Mouse (Mus musculus) midbrain, embryonic 14.5 days (tissue): ENCODE results near the gene Cwc22. TPM values are rescaled to one million over a fixed set of nuclear protein-coding genes. Genes with fewer than 3 reads are reported as not detected.

Source experiments
- ATAC-seq: fragments of 200-750 bp; cut with Nextera tagmentation; 2 replicates; pipeline ENCODE4 v1.8.0; 2017; ENCODE audit warnings: moderate number of reproducible peaks, moderate library complexity; ENCODE audit not compliant: low FRiP score, low TSS enrichment
- DNase-seq: peaks from one replicate; pipeline ENCODE4 v3.0.0-alpha.2; 2015
- H3K27ac ChIP-seq: fragments of 300-500 bp; sonication (generic); replicated peaks from 2 replicates; pipeline ENCODE4 v1.5.1; 2014; ENCODE audit warnings: mild to moderate bottlenecking, low read depth, low read length, moderate library complexity
- H3K27me3 ChIP-seq: fragments of 300-500 bp; sonication (generic); 2 replicates; pipeline ENCODE4 v1.6.1; 2014; ENCODE audit warnings: low read length, control low read depth, mixed read lengths; ENCODE audit not compliant: control insufficient read depth, insufficient read depth
- H3K36me3 ChIP-seq: fragments of 300-500 bp; sonication (generic); 2 replicates; pipeline ENCODE4 v1.6.1; 2014; ENCODE audit warnings: low read length, control low read depth; ENCODE audit not compliant: control insufficient read depth, insufficient read depth
- H3K4me1 ChIP-seq: fragments of 300-500 bp; sonication (generic); 2 replicates; pipeline ENCODE4 v1.6.1; 2014; ENCODE audit warnings: mild to moderate bottlenecking, antibody characterized with exemption, low read length, control low read depth; ENCODE audit not compliant: control insufficient read depth, insufficient read depth
- H3K4me2 ChIP-seq: fragments of 300-500 bp; sonication (generic); 2 replicates; pipeline ENCODE4 v1.6.1; 2014; ENCODE audit warnings: mild to moderate bottlenecking, low read length, moderate library complexity
- H3K4me3 ChIP-seq: fragments of 300-500 bp; sonication (generic); replicated peaks from 2 replicates; pipeline ENCODE4 v1.5.1; 2014; ENCODE audit warnings: low read depth, low read length
- H3K9ac ChIP-seq: fragments of 300-500 bp; sonication (generic); replicated peaks from 2 replicates; pipeline ENCODE4 v1.6.1; 2014; ENCODE audit warnings: mild to moderate bottlenecking, low read length, moderate library complexity
- H3K9me3 ChIP-seq: fragments of 300-500 bp; sonication (generic); 2 replicates; pipeline ENCODE4 v1.6.1; 2016; ENCODE audit warnings: low read length, control low read depth, mixed read lengths; ENCODE audit not compliant: control insufficient read depth
- WGBS: fragments of 180-500 bp; shearing (Covaris S2); extraction: QIAGEN DNeasy Blood & Tissue Kit; methylation state at CpG from one replicate; pipeline ENCODE4 v1.1.7; 2014; 5-methylcytosine and 5-hydroxymethylcytosine counted together
- polyA plus RNA-seq: library from polyadenylated mRNA; unstranded; fragments of >200 nt; fragmentation: Nextera tagmentation; extraction: Ambion mirVana; gene quantifications from 2 replicates; pipeline ENCODE4 v1.2.1, GENCODE M21; 2014

Cwc22 gene
- polyA plus RNA-seq, 1 experiment from 2014 or later = 26.6 TPM

DNA sequence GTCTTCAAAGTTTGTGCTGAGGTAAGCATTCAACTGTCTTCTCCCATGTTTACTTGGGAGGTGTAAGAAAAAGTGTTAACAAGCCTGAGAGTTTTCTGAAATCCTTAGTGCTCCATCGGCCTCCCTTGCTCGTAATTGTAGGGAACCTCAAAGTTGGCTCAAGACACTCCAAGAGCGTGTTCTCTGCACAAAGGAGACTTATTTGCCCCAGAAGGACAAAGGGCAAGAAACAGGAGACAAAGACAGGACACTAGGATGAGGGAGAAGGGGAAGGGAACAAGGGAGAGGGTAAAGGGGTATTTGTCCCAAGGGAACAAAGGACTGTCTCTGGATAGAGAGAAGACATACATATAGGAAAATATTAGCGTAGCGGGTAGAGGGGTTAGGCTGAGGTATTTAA lies 1.9 kb downstream of the Cwc22 start:
- Histone ChIP-seq H3K4me3 (no peak overlapping the region), H3K36me3 (no peaks in the 10 kb centered on the region), H3K27ac (no peak overlapping the region), H3K9ac (no peak overlapping the region), H3K4me1 (peaks cover 5% of the 10 kb centered on the region; the same call in 1 of the 2 replicates), H3K27me3 (no peaks in the 10 kb centered on the region), H3K4me2 (no peak overlapping the region), H3K9me3 (no peaks in the 10 kb centered on the region)
- no peak for DNase-seq
- 94% methylated on average over 5 of the region's 5 CpGs for WGBS
- no peak for ATAC-seq

DNA sequence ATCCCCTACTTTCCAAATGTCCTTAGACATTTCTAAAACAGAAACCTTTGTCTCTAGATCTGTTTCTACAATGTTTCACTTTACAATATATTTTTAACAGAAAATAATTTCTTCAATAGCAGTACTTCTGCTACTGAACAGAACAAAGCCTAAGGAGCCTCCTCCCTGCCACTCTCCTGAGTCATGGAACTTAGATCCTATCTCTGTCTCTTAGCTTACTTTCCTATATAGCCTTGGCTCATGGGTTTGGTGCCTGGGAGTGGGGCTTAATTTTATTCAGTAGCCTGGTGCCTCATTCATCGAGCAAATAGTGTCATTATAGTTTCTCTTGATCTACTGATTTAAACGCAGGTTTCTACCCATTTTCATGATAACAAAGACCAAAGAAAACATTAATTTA lies 4.2 kb downstream of the Cwc22 start:
- Histone ChIP-seq H3K9me3 (no peaks in the 10 kb centered on the region), H3K4me3 (no peak overlapping the region), H3K27me3 (no peaks in the 10 kb centered on the region), H3K36me3 (no peaks in the 10 kb centered on the region), H3K4me2 (no peak overlapping the region), H3K27ac (no peak overlapping the region), H3K9ac (no peak overlapping the region), H3K4me1 (peaks cover 5% of the 10 kb centered on the region; the same call in 1 of the 2 replicates)
- ATAC-seq (no peak), DNase-seq (no peak)
- 89% methylated on average over 2 of the region's 2 CpGs for WGBS

DNA sequence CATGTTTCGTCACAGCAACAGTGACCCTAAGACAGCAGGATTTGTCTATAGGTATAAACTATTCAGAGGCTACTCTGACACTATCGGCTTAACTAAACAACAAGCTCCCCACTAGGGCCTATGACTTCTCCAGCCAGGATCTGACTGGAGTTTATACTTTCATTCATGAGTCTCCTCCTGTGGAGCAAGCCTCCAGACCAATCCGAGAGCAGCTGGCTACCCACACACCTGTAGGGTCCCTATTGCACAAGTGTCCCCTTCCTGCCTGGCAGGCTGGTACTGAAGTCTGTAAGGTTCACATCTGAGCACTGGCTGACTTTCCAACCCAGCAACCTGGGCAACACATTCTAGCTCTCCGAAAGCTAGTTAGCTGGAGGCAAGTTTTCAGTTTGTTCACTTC lies 7.9 kb downstream of the Cwc22 start:
- no peak overlapping the region for H3K4me3 ChIP-seq
- WGBS = 94% methylated on average over 4 of the region's 4 CpGs
- ATAC-seq (no peak), DNase-seq (no peak)
- no peak overlapping the region for H3K4me2 ChIP-seq
- no peak overlapping the region for H3K27ac ChIP-seq
- H3K27me3 ChIP-seq = no peaks in the 10 kb centered on the region
- no peaks in the 10 kb centered on the region for H3K4me1 ChIP-seq
- H3K36me3 ChIP-seq = peaks cover 28% of the 10 kb centered on the region
- H3K9ac ChIP-seq = no peak overlapping the region
- no peaks in the 10 kb centered on the region for H3K9me3 ChIP-seq

DNA sequence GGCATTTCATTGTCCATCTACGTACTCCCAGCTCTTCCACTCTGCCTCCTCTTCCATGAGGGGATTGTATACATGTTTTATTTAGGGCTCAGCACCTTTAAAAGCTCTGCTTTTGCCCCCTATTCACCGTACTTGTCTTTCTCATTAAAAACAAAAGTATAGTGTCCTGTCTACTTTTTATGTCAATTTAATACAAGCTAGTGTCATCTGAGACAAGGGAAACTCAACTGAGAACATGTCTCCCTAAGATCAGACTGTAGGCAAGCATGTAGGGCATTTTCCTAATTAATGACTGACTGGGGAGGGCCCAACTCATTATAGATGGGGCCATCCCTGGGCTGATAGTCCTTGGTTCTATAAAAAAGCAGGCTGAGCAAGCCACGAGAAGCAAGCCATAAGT lies 8.4 kb downstream of the Cwc22 start:
- Histone ChIP-seq H3K4me3 (no peak overlapping the region), H3K36me3 (peaks cover 31% of the 10 kb centered on the region), H3K27me3 (no peaks in the 10 kb centered on the region), H3K9ac (no peak overlapping the region), H3K4me2 (no peak overlapping the region), H3K9me3 (no peaks in the 10 kb centered on the region), H3K4me1 (no peaks in the 10 kb centered on the region), H3K27ac (no peak overlapping the region)
- ATAC-seq (no peak), DNase-seq (no peak)
- WGBS = 88% methylated on average over 3 of the region's 3 CpGs

DNA sequence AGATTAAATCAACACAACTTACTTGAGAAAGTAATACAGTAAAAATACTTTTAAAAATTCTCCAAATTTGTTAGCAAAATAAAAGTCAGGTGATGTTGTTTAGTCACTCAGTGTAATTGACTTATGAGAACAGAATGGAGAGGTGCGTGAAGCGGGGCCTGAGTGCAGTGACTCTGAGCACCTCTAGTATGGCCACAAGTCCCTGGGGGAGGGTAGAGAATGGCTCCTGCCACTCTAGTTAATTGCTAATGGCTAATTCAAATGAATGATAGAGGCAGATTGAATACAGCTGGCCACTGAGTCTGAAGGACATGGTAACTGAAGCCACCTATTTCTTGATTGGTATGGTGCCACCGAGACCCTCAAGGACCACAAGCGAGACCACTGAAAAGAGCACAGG lies 12.0 kb downstream of the Cwc22 start:
- no peaks in the 10 kb centered on the region for H3K9me3 ChIP-seq
- peaks cover 59% of the 10 kb centered on the region for H3K36me3 ChIP-seq
- DNase-seq (no peak), ATAC-seq (no peak)
- H3K27ac ChIP-seq = no peak overlapping the region
- no peaks in the 10 kb centered on the region for H3K4me1 ChIP-seq
- no peak overlapping the region for H3K4me3 ChIP-seq
- H3K27me3 ChIP-seq = no peaks in the 10 kb centered on the region
- no peak overlapping the region for H3K9ac ChIP-seq
- 88% methylated on average over 4 of the region's 4 CpGs for WGBS
- no peak overlapping the region for H3K4me2 ChIP-seq

DNA sequence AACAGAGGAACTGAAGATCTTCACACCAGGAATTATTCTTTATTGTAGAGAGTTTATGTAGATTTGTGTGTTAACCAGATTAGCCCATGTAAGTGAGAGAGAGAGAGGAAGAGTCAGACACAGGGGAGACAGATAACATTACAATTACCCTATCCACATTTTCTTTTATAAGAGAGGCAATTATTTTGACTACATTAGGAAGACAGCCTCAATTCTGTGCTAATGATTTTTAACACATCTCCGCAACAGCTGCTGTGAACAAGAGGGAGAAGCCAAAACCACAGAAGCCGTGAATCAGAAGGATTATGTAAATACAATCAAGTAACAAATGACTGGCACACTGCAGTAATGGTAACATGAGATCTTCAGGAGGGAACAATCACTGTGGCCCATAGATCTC lies 12.5 kb downstream of the Cwc22 start:
- Histone ChIP-seq H3K4me3 (no peak overlapping the region), H3K27ac (no peak overlapping the region), H3K4me1 (no peaks in the 10 kb centered on the region), H3K9me3 (no peaks in the 10 kb centered on the region), H3K27me3 (no peaks in the 10 kb centered on the region), H3K9ac (no peak overlapping the region), H3K36me3 (peaks cover 64% of the 10 kb centered on the region), H3K4me2 (no peak overlapping the region)
- DNase-seq (no peak), ATAC-seq (no peak)
- 45% methylated on average over 2 of the region's 2 CpGs for whole genome bisulfite sequencing

DNA sequence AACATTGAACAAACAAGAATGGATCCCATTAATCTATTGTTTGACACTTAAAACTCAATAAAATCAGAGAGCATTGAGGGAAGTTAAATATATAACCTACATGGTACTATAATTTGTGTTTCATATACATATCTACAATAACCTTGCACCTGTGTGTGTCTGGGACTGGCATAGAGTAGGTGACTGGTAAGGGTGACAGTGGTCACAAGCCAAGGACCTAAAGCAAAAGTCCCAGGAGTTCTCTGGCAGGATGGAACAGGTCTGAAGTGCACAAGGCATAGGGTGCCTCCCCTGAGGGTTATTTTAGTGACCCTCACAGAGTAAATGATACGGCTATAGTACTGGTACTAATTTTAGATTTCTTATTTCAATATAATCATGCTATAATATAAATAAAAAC lies 14.2 kb downstream of the Cwc22 start:
- Histone ChIP-seq H3K4me2 (no peak overlapping the region), H3K27me3 (no peaks in the 10 kb centered on the region), H3K9me3 (no peaks in the 10 kb centered on the region), H3K9ac (no peak overlapping the region), H3K4me1 (no peaks in the 10 kb centered on the region), H3K4me3 (no peak overlapping the region), H3K27ac (no peak overlapping the region), H3K36me3 (peaks cover 80% of the 10 kb centered on the region)
- DNase-seq = no peak
- WGBS = 91% methylated on average over 1 of the region's 1 CpGs
- ATAC-seq = no peak

DNA sequence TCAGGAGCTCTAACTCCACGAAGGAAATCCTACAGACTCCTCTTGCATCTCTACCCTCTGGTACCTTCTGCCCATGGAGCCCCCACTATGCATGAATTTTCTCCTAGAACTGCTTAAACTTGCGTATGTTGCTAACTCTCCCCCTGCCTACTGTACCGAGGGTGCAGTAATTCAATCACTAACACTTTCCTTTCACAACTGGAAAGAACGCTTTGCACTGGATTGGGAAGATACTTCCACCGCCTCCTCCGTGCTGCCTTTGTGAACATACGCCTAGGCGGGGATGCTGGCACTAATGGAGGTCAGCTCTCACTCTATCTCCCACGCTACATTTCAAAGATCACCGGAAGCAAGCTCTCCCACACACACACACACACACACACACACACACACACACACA lies 17.8 kb downstream of the Cwc22 start:
- no peak for ATAC-seq
- WGBS = 96% methylated on average over 10 of the region's 10 CpGs
- H3K4me3 ChIP-seq = no peak overlapping the region
- H3K9ac ChIP-seq = no peak overlapping the region
- no peaks in the 10 kb centered on the region for H3K27me3 ChIP-seq
- no peaks in the 10 kb centered on the region for H3K9me3 ChIP-seq
- H3K4me1 ChIP-seq = no peaks in the 10 kb centered on the region
- no peak for DNase-seq
- no peak overlapping the region for H3K27ac ChIP-seq
- peaks cover 69% of the 10 kb centered on the region for H3K36me3 ChIP-seq
- H3K4me2 ChIP-seq = no peak overlapping the region

DNA sequence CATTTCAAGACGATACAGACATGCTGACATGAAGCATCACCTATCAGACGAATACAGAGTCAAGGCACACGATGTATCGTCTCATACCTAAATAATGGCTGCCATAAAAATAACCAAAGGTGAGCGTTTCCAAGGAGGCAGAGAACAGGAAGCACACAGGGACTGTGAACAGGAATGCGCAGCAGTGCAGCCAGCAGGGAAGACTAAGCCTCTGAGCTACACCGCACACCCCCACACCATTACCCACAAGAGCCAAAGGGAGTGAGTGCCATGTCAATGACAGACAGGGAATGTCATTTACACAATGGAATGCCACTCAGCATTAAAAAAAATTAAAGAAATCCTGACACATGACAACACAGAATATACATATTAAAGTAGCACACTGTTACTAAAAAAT lies 19.7 kb downstream of the Cwc22 start:
- Histone ChIP-seq H3K27me3 (no peaks in the 10 kb centered on the region), H3K4me3 (no peak overlapping the region), H3K9me3 (no peaks in the 10 kb centered on the region), H3K27ac (no peak overlapping the region), H3K36me3 (peaks cover 72% of the 10 kb centered on the region), H3K4me1 (no peaks in the 10 kb centered on the region), H3K9ac (no peak overlapping the region), H3K4me2 (no peak overlapping the region)
- ATAC-seq (no peak), DNase-seq (no peak)
- WGBS = 91% methylated on average over 7 of the region's 7 CpGs
